Mouse (Mus musculus) intestine, postnatal 0 days (tissue): ENCODE data around the gene Kcnn4. TPM values are rescaled to one million over a fixed set of nuclear protein-coding genes. Genes with fewer than 3 reads are reported as not detected.

Experiments used
- ATAC-seq: fragments of 200-750 bp; cut with Nextera tagmentation; 2 replicates; pipeline ENCODE4 v1.8.0; 2017; ENCODE audit warnings: mild to moderate bottlenecking, moderate TSS enrichment, moderate library complexity
- H3K27ac ChIP-seq: fragments of 300-500 bp; sonication (generic); 2 replicates; pipeline ENCODE4 v1.5.1; 2014; ENCODE audit warnings: mild to moderate bottlenecking, low read depth, low read length, moderate library complexity
- H3K27me3 ChIP-seq: fragments of 300-500 bp; sonication (generic); replicated peaks from 2 replicates; pipeline ENCODE4 v1.6.1; 2014; ENCODE audit warnings: low read length, mixed read lengths; ENCODE audit not compliant: control insufficient read depth, insufficient read depth
- H3K36me3 ChIP-seq: fragments of 300-500 bp; sonication (generic); 2 replicates; pipeline ENCODE4 v1.6.1; 2014; ENCODE audit warnings: mild to moderate bottlenecking, moderate library complexity; ENCODE audit not compliant: control insufficient read depth, insufficient read depth
- H3K4me1 ChIP-seq: fragments of 300-500 bp; sonication (generic); replicated peaks from 2 replicates; pipeline ENCODE4 v1.6.1; 2014; ENCODE audit warnings: antibody characterized with exemption, low read length, mixed read lengths; ENCODE audit not compliant: control insufficient read depth, insufficient read depth
- H3K4me2 ChIP-seq: fragments of 300-500 bp; sonication (generic); replicated peaks from 2 replicates; pipeline ENCODE4 v1.6.1; 2014; ENCODE audit warnings: low read depth, mild to moderate bottlenecking, moderate library complexity
- H3K4me3 ChIP-seq: fragments of 300-500 bp; sonication (generic); 2 replicates; pipeline ENCODE4 v1.5.1; 2014; ENCODE audit warnings: low read depth, low read length
- H3K9ac ChIP-seq: fragments of 300-500 bp; sonication (generic); 2 replicates; pipeline ENCODE4 v1.6.1; 2014; ENCODE audit warnings: mild to moderate bottlenecking, low read depth, low read length
- H3K9me3 ChIP-seq: fragments of 300-500 bp; sonication (generic); 2 replicates; pipeline ENCODE4 v1.6.1; 2016; ENCODE audit warnings: mixed run types; ENCODE audit not compliant: control insufficient read depth
- CTCF ChIP-seq: sonication (generic); IDR thresholded peaks from 2 replicates; pipeline ENCODE4 v1.5.1; 2016; ENCODE audit warnings: low read depth, mild to moderate bottlenecking, control low read depth, antibody characterized with exemption, moderate library complexity
- WGBS: fragments of 180-500 bp; shearing (Covaris S2); extraction: QIAGEN DNeasy Blood & Tissue Kit; methylation state at CpG from one replicate; pipeline ENCODE4 v1.1.7; 2014; 5-methylcytosine and 5-hydroxymethylcytosine counted together
- polyA plus RNA-seq: library from polyadenylated mRNA; unstranded; fragments of >200 nt; fragmentation: Nextera tagmentation; extraction: Ambion mirVana; gene quantifications from 2 replicates; pipeline ENCODE4 v1.2.1, GENCODE M21; 2015

Gene Kcnn4
- polyA plus RNA-seq, 1 experiment from 2014 or later = 3.2 TPM

DNA sequence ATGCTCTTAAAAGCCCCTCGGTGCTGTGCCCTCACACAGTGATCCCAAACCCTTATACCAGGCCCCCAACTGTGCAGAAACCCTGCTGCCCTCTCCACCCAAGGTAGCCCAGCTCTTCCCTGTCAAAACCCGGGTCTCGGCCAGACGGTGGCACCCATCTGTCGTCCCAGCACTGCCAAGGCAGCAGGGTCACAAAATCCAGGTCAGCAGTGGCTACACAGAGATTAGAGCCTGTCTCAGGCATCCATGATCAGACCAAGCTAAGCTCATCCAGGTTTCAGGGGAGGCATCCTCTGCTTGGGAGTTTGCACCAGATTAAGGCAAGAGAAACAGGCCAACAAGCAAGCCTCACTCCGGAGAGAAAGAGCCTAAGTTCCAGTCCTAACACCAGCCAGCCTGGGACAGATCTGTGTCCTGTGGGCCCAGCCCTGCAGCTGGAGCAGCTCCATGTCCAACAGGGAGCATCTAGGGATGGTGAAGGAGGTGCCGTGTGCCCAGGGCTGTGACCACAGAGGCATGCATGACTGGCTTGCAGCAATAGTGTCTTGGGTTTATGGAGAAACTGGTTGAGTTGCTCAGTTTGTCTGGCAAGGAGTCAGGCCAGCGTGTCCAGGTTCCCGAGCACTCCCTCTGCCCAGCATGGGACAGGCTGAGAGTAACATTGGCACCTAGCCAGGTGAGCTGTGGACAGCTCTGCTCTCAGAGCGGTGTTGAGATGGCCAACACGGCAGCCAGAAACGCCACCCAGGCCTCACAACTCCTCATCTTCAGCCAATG is 54.1 kb downstream of the Kcnn4 start:
- no peak for ATAC-seq
- Histone ChIP-seq H3K27me3 (no peaks in the 10 kb centered on the region), H3K27ac (no peak overlapping the region), H3K4me3 (no peak overlapping the region), H3K9ac (no peak overlapping the region), H3K4me2 (no peak overlapping the region), H3K9me3 (no peaks in the 10 kb centered on the region), H3K36me3 (peaks cover 28% of the 10 kb centered on the region; the same call in 1 of the 2 replicates), H3K4me1 (no peaks in the 10 kb centered on the region)
- no peak for TF ChIP-seq CTCF
- WGBS = 71% methylated on average over 12 of the region's 12 CpGs

DNA sequence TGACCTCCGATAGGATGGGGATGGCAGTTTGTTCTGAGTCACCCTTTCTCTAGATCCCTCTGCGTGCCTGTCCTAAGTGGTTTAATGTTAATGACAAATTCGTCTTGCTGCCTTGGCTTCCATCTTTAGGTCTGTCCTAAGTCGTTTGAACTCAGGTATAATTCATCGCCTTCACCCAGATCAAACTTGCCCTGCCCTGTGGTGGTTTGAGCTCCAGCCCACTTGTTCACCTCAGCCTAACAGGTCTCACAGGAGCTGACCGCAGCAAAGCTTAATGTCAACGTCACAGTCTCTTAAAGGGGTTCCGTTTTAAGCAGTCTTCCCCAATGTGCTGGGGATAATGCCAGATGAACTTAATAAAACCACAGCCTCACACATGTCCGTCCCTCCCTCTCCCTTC is 55.9 kb downstream of the Kcnn4 start:
- no peak for ATAC-seq
- H3K4me2 ChIP-seq = no peak overlapping the region
- no peaks in the 10 kb centered on the region for H3K9me3 ChIP-seq
- H3K27ac ChIP-seq = no peak overlapping the region
- 82% methylated on average over 9 of the region's 9 CpGs for WGBS
- H3K9ac ChIP-seq = no peak overlapping the region
- H3K36me3 ChIP-seq = peaks cover 21% of the 10 kb centered on the region; the same call in 1 of the 2 replicates
- TF ChIP-seq CTCF = no peak
- no peaks in the 10 kb centered on the region for H3K27me3 ChIP-seq
- no peak overlapping the region for H3K4me3 ChIP-seq
- no peaks in the 10 kb centered on the region for H3K4me1 ChIP-seq

- no peak for ATAC-seq
- no peak overlapping the region for H3K4me2 ChIP-seq
- no peak for TF ChIP-seq CTCF
Observed at GRCm38 (mm10) chr7:24427168-24427567, 57.1 kb downstream of the Kcnn4 start.

GRCm38 (mm10) chr7:24428725-24429124 is 58.7 kb downstream of the Kcnn4 start:
- 81% methylated on average over 5 of the region's 5 CpGs for WGBS
- Histone ChIP-seq H3K4me2 (no peak overlapping the region), H3K27ac (no peak overlapping the region), H3K9ac (no peak overlapping the region), H3K36me3 (no peaks in the 10 kb centered on the region), H3K27me3 (peaks cover 8% of the 10 kb centered on the region; the same call in 1 of the 2 replicates), H3K4me3 (no peak overlapping the region), H3K4me1 (no peaks in the 10 kb centered on the region), H3K9me3 (no peaks in the 10 kb centered on the region)
- no peak for TF ChIP-seq CTCF
- ATAC-seq = no peak

More at GRCm38 (mm10) chr7:24427168-24427567, 57.1 kb downstream of the Kcnn4 start:
- Histone ChIP-seq H3K9ac (no peak overlapping the region), H3K27me3 (no peaks in the 10 kb centered on the region), H3K9me3 (no peaks in the 10 kb centered on the region), H3K27ac (no peak overlapping the region), H3K4me1 (no peaks in the 10 kb centered on the region), H3K36me3 (peaks cover 9% of the 10 kb centered on the region; the same call in 1 of the 2 replicates), H3K4me3 (no peak overlapping the region)
- 97% methylated on average over 8 of the region's 8 CpGs for WGBS

GRCm38 (mm10) chr7:24429413-24430112 is 59.5 kb downstream of the Kcnn4 start:
- WGBS = 67% methylated on average over 16 of the region's 16 CpGs
- no peaks in the 10 kb centered on the region for H3K4me1 ChIP-seq
- ATAC-seq = no peak
- no peak overlapping the region for H3K4me3 ChIP-seq
- H3K9me3 ChIP-seq = no peaks in the 10 kb centered on the region
- H3K27ac ChIP-seq = no peak overlapping the region
- TF ChIP-seq CTCF = no peak
- no peak overlapping the region for H3K9ac ChIP-seq
- H3K36me3 ChIP-seq = no peaks in the 10 kb centered on the region
- peaks cover 8% of the 10 kb centered on the region; the same call in 1 of the 2 replicates for H3K27me3 ChIP-seq
- no peak overlapping the region for H3K4me2 ChIP-seq

- no peak overlapping the region for H3K9ac ChIP-seq
- no peaks in the 10 kb centered on the region for H3K36me3 ChIP-seq
- no peak overlapping the region for H3K4me2 ChIP-seq
- H3K9me3 ChIP-seq = no peaks in the 10 kb centered on the region
- H3K4me1 ChIP-seq = no peaks in the 10 kb centered on the region
- 90% methylated on average over 15 of the region's 15 CpGs for whole genome bisulfite sequencing
- TF ChIP-seq CTCF = no peak
- H3K27me3 ChIP-seq = peaks cover 8% of the 10 kb centered on the region; the same call in 1 of the 2 replicates
- H3K27ac ChIP-seq = no peak overlapping the region
- ATAC-seq = no peak
- H3K4me3 ChIP-seq = no peak overlapping the region
Observed at GRCm38 (mm10) chr7:24430551-24431345, 60.7 kb downstream of the Kcnn4 start.
